Mouse (Mus musculus) forebrain, embryonic 11.5 days (tissue): ENCODE measurements around the gene Tiprl. TPM values are rescaled to one million over a fixed set of nuclear protein-coding genes. Genes with fewer than 3 reads are reported as not detected.

Experiments used
- ATAC-seq: fragments of 200-750 bp; cut with Nextera tagmentation; replicated peaks from 2 replicates; pipeline ENCODE4 v1.8.0; 2017; ENCODE audit warnings: moderate TSS enrichment; ENCODE audit not compliant: low FRiP score
- DNase-seq: peaks from one replicate; pipeline ENCODE4 v3.0.0-alpha.2; 2017; ENCODE audit warnings: low spot score
- H3K27ac ChIP-seq: fragments of 300-500 bp; sonication (generic); 2 replicates; pipeline ENCODE4 v1.5.1; 2014; ENCODE audit warnings: low read depth, low read length
- H3K27me3 ChIP-seq: fragments of 300-500 bp; sonication (generic); 2 replicates; pipeline ENCODE4 v1.6.1; 2014; ENCODE audit warnings: mild to moderate bottlenecking, low read length, mixed read lengths; ENCODE audit not compliant: control insufficient read depth, insufficient read depth
- H3K36me3 ChIP-seq: fragments of 300-500 bp; sonication (generic); 2 replicates; pipeline ENCODE4 v1.6.1; 2014; ENCODE audit warnings: mild to moderate bottlenecking, low read length, moderate library complexity, mixed read lengths; ENCODE audit not compliant: control insufficient read depth, insufficient read depth
- H3K4me1 ChIP-seq: fragments of 300-500 bp; sonication (generic); replicated peaks from 2 replicates; pipeline ENCODE4 v1.6.1; 2014; ENCODE audit warnings: low read length, mixed read lengths; ENCODE audit not compliant: control insufficient read depth, insufficient read depth
- H3K4me2 ChIP-seq: fragments of 300-500 bp; sonication (generic); 2 replicates; pipeline ENCODE4 v1.6.1; 2014; ENCODE audit warnings: low read depth, mild to moderate bottlenecking, low read length, moderate library complexity, mixed read lengths; ENCODE audit not compliant: severe bottlenecking
- H3K4me3 ChIP-seq: fragments of 300-500 bp; sonication (generic); 2 replicates; pipeline ENCODE4 v1.5.1; 2014; ENCODE audit warnings: low read depth, low read length
- H3K9ac ChIP-seq: fragments of 300-500 bp; sonication (generic); 2 replicates; pipeline ENCODE4 v1.6.1; 2014; ENCODE audit warnings: low read length
- H3K9me3 ChIP-seq: fragments of 300-500 bp; sonication (generic); 2 replicates; pipeline ENCODE4 v1.6.1; 2016; ENCODE audit warnings: low read length, mixed read lengths; ENCODE audit not compliant: control insufficient read depth
- WGBS: fragments of 180-500 bp; shearing (Covaris S2); extraction: QIAGEN DNeasy Blood & Tissue Kit; methylation state at CpG from one replicate; pipeline ENCODE4 v1.1.7; 2014; 5-methylcytosine and 5-hydroxymethylcytosine counted together
- polyA plus RNA-seq: library from polyadenylated mRNA; unstranded; fragments of >200 nt; fragmentation: Nextera tagmentation; extraction: Ambion mirVana; gene quantifications from 2 replicates; pipeline ENCODE4 v1.2.1, GENCODE M21; 2014

The Tiprl gene
- polyA plus RNA-seq, 1 experiment from 2014 or later: 104 TPM

DNA sequence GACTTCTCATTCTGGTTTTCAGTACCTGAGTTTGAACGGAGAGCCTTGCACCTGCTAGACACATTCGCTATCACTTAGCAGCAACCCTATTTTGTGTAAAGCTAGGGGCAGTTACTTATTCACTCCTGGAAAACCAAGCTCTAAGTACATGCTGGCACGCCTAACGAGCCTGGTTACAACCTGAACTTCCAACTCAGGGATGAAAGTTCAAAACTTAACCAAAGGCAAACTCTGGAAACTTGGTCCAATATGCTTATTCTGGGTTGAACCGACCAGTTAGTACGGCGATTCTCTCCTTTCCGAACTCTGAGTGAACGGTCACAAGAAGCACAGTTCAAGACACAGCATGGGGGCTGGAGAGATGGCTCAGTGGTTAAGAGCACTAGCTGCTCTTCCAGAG, 7.2 kb downstream of the Tiprl start:
- no peak overlapping the region for H3K4me2 ChIP-seq
- H3K4me3 ChIP-seq: no peak overlapping the region
- no peak overlapping the region for H3K9ac ChIP-seq
- no peaks in the 10 kb centered on the region for H3K4me1 ChIP-seq
- no peaks in the 10 kb centered on the region for H3K36me3 ChIP-seq
- H3K27ac ChIP-seq: no peak overlapping the region
- DNase-seq: no peak
- H3K27me3 ChIP-seq: no peaks in the 10 kb centered on the region
- no peak for ATAC-seq
- 94% methylated on average over 9 of the region's 9 CpGs for WGBS
- H3K9me3 ChIP-seq: no peaks in the 10 kb centered on the region

DNA sequence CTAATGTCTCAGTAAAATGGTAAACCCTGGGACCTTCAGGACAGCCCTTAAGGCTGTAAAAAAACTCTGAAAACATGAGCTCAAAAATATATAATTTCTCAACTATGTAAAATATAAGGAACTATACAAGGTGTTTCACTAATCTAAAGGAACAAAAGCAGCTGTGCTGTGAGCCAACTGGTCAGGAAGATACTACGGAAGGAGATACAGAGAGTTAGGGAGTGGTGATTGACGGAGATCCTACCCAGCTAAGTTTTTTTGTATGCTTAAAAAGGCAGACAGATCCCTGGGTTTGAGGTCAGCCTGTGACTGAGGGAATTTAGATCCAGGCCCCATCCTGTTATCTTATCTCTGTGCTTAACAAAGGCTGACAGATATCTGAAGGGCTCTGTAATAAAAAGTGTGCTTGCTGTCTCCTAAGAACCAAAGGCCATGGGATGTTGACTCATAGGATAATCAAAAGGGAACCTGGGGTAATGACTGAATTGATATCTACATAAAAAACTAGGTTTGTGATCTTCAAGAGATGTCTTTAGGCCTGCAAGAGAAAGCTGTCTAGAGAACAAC, 19.7 kb downstream of the Tiprl start:
- WGBS: 94% methylated on average over 2 of the region's 2 CpGs
- Histone ChIP-seq H3K27ac (no peak overlapping the region), H3K9me3 (no peaks in the 10 kb centered on the region), H3K4me3 (no peak overlapping the region), H3K27me3 (no peaks in the 10 kb centered on the region), H3K36me3 (no peaks in the 10 kb centered on the region; the same call in 1 of the 2 replicates), H3K4me2 (no peak overlapping the region), H3K9ac (no peak overlapping the region), H3K4me1 (no peaks in the 10 kb centered on the region)
- ATAC-seq: no peak
- DNase-seq: no peak

DNA sequence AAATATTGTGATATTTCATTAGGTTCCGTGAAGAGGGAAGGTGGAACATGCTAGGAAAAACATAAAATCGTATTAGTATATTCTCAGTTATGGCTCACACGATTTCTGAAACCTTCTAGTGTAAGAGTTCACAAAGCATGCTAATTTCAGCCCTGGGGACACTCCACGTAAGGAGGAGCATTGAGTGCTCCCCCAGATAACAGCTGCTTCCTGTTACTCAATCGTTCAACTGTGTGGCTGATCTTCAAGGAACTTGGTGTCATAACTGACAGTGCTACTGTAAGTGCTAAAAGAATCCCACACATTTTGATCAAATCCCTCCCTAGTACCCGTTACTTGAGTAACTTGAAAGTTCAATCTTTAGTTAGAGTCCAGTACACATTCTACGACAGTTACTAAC, 21.0 kb downstream of the Tiprl start:
- H3K27ac ChIP-seq: no peak overlapping the region
- ATAC-seq: no peak
- H3K4me2 ChIP-seq: no peak overlapping the region
- no peaks in the 10 kb centered on the region for H3K27me3 ChIP-seq
- no peaks in the 10 kb centered on the region for H3K9me3 ChIP-seq
- 94% methylated on average over 7 of the region's 7 CpGs for WGBS
- H3K4me1 ChIP-seq: no peaks in the 10 kb centered on the region
- H3K4me3 ChIP-seq: no peak overlapping the region
- no peak overlapping the region for H3K9ac ChIP-seq
- no peak for DNase-seq
- H3K36me3 ChIP-seq: no peaks in the 10 kb centered on the region; the same call in 1 of the 2 replicates

DNA sequence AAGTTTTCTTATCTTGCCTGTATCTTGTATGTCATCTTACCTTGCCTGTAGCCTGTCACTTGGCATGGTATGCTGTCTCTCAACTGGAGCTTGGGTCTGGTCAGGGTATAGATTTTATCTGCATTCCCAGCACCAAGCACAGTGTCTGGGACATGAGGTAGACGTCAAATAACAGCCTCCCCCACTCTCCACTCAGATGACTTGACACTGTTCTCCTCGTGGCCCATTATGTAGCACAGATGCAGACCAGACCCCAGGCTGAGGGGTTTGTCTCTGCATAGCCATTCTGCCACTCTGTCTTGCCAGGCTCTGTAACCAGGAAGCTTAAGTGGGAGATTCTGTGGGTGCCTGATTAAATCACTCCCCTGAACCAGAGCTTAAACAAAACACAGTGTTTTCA, 31.2 kb downstream of the Tiprl start:
- ATAC-seq (no peak), DNase-seq (no peak)
- H3K4me1 ChIP-seq: no peaks in the 10 kb centered on the region
- H3K27ac ChIP-seq: no peak overlapping the region
- H3K9me3 ChIP-seq: no peaks in the 10 kb centered on the region
- H3K27me3 ChIP-seq: no peaks in the 10 kb centered on the region
- no peak overlapping the region for H3K9ac ChIP-seq
- no peaks in the 10 kb centered on the region for H3K36me3 ChIP-seq
- H3K4me2 ChIP-seq: no peak overlapping the region
- no peak overlapping the region for H3K4me3 ChIP-seq
- WGBS: 51% methylated on average over 2 of the region's 2 CpGs

DNA sequence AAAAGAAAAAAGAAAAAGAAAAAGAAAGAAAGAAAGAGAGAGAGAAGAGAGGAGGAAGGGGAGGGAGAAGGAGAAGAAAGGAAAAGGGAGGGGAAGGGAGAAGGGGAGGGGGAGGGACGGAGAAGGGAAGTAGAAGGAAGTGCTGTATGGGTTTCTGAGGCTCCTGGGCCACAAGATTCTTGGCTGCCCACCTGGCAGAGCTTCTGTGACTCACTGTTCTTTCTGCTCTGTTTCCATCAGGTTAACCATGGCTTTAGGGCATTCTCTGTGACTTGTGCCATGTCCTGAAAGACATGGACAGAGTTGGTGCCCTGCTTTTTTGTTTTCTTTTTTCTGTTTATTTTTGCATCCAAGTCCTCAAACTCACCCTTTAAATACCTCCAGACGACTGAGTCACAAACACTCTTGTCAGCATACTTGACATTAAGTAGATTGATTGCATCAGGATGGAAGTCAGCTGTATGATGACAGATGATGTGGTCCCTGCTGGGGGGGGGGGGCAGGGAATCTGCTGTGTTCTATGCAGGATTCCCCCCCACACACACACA, 33.2 kb downstream of the Tiprl start:
- Histone ChIP-seq H3K4me2 (no peak overlapping the region), H3K27me3 (no peaks in the 10 kb centered on the region), H3K36me3 (no peaks in the 10 kb centered on the region), H3K4me1 (no peaks in the 10 kb centered on the region), H3K9me3 (no peaks in the 10 kb centered on the region), H3K27ac (no peak overlapping the region), H3K9ac (no peak overlapping the region), H3K4me3 (no peak overlapping the region)
- DNase-seq (no peak), ATAC-seq (no peak)
- 60% methylated on average over 2 of the region's 2 CpGs for WGBS

DNA sequence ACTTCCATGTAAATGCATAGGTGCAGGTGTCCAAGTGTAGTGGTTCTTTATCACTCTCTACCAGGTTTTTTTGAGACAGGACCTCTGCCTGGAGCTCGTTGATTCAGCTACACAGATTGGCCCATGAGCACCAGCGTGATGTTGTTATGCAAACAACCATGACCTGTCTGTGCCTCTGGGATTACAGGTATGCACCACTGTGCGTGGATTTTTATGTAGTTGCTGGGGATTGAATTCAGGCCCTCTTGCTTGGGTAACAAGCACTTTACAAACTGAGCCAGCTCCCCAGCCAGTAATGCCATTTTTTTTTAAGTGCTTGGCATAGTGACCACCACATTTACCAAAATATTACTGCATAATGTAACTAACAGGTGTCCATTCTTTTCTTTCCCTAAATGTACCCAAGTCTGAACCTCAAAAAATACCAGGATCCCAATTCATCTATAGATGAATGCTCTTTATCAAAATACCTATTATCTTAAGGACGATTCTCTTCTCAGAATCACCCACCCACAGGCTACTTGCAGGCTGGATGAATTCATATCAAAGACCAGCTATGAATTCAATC, 35.3 kb downstream of the Tiprl start:
- ATAC-seq (no peak), DNase-seq (no peak)
- no peak overlapping the region for H3K9ac ChIP-seq
- H3K27ac ChIP-seq: no peak overlapping the region
- H3K4me2 ChIP-seq: no peak overlapping the region
- no peaks in the 10 kb centered on the region for H3K4me1 ChIP-seq
- H3K4me3 ChIP-seq: no peak overlapping the region
- H3K36me3 ChIP-seq: no peaks in the 10 kb centered on the region
- H3K27me3 ChIP-seq: no peaks in the 10 kb centered on the region
- H3K9me3 ChIP-seq: no peaks in the 10 kb centered on the region
- WGBS: 83% methylated on average over 4 of the region's 4 CpGs

DNA sequence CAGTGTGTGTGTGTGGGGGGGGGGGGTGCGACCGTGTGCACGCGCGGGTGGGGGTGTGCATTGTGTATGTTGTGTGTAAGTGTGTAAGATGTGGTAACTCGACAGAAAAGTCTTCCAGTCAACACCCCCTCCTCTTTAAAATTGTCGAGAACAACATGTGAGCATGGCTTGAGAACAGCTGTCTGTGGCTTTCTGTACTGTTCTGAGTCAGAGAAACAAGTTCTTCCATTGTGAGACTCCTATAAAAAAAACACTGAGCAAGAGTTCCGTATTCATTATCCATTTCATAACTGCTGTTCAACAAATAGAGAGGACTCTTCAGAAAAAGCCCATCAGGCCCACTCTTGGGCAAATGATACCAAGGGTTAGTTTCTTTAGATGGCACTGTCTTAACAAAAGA, 36.0 kb downstream of the Tiprl start:
- H3K9me3 ChIP-seq: no peaks in the 10 kb centered on the region
- DNase-seq (no peak), ATAC-seq (no peak)
- no peak overlapping the region for H3K4me2 ChIP-seq
- H3K36me3 ChIP-seq: no peaks in the 10 kb centered on the region
- H3K27ac ChIP-seq: no peak overlapping the region
- no peaks in the 10 kb centered on the region for H3K4me1 ChIP-seq
- no peak overlapping the region for H3K9ac ChIP-seq
- no peaks in the 10 kb centered on the region for H3K27me3 ChIP-seq
- H3K4me3 ChIP-seq: no peak overlapping the region
- 84% methylated on average over 8 of the region's 8 CpGs for WGBS

DNA sequence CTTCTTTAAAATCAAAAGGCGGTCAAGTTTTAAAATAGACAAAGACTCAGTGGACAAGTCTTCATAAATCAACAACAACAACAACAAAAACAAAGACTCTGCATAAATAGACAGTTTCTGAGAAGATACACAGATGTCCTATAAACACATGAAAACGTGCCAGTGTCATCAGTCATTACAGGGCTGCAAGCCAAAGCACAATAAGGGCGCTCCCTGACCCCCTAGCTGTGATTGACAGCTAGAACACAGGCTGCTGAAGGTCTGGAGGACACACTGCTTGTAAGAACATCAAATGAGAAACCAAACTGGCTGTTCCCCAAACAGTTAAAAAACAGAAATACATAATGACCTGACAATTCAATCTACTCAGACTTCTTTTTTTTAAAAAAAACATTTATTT, 37.2 kb downstream of the Tiprl start:
- WGBS: 78% methylated on average over 3 of the region's 3 CpGs
- Histone ChIP-seq H3K9me3 (no peaks in the 10 kb centered on the region), H3K4me3 (no peak overlapping the region), H3K27ac (no peak overlapping the region), H3K4me2 (no peak overlapping the region), H3K27me3 (no peaks in the 10 kb centered on the region), H3K4me1 (no peaks in the 10 kb centered on the region), H3K9ac (no peak overlapping the region), H3K36me3 (no peaks in the 10 kb centered on the region)
- DNase-seq: no peak
- ATAC-seq: no peak

DNA sequence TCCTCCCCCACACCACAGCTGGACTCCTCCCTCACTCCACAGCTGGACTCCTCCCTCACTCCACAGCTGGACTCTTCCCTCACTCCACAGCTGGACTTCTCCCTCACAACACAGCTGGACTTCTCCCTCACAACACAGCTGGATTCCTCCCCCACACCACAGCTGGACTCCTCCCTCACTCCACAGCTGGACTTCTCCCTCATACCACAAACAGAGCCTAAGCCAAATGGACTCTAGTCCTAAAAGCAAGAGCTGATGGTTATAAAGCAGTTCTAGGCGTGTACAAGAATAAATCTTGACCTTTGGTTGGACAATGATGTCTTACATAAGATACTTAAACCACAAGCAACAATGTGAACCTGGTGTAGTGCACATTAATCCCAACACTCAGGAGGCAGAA, 37.8 kb downstream of the Tiprl start:
- Histone ChIP-seq H3K27ac (no peak overlapping the region), H3K36me3 (no peaks in the 10 kb centered on the region), H3K9ac (no peak overlapping the region), H3K4me1 (no peaks in the 10 kb centered on the region), H3K4me2 (no peak overlapping the region), H3K27me3 (no peaks in the 10 kb centered on the region), H3K4me3 (no peak overlapping the region), H3K9me3 (no peaks in the 10 kb centered on the region)
- no peak for ATAC-seq
- no peak for DNase-seq
- 66% methylated on average over 1 of the region's 1 CpGs for WGBS
